Mouse (Mus musculus): ENCODE results near the gene Gm10401.

DNA sequence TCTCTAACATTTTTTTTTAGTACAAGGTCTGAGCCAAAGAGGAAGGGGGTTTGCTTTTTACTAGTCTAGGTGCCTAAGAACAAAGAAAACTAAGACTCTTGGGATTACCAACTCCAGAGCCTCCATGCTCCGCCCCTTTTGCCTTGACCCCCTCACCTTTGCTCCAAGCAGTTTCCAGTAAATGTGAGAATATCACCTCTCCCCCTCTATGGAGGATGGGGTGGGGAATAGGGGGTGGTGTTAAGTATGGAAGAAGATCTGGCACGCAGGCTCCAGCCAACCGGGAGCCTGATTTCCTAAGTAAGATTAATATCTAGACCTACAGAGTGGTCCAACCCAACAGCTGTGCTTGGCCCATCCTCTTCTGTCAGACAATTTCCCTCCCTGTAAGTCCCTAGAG is 42.6 kb upstream of the Gm10401 start:
- TF ChIP-seq CTCF (conservative IDR thresholded peaks at IDR 0.05; ENCODE audit: low read length) (no peak), POU5F1 (IDR thresholded peaks at IDR 0.05; ENCODE audit: borderline replicate concordance, low read length) (no peak)
